Comparison of ENCODE assay signal across 30 mouse cellular contexts in the genomic region with DNA sequence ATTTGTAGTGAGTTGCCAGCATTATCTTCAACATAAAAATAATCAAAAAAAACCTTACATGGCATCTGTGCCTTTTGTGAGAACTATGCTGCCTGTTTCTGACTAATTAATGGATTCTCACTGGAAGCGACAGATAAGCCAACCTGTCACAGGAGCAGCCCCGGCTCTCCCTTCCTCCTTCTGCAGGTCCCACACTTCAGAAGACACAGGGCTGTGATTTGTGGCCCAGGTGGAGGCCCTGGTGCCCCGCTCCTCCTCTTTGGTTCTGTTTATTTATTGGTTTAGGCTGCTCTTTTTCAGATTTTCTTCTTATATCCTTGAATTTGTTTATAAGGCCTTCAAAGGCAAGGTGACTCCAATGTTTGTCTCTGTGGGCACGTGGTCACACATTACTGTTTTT.
"Had no signal": no experiment of that assay in that cellular context is flagged by ENCODE, and none has a peak within 500 bp of the region (broad histone marks: within the 10 kb centered on the region; RNA-seq: fewer than 3 reads in every experiment).

No protein-coding gene starts in this region.

- DNase-seq: heart, adult 18-20 months; heart, adult 2 months; heart, postnatal 10 days; heart, postnatal 14 days; heart, postnatal 36 days; heart, postnatal 4 days; kidney, adult 11 months; kidney, adult 18-20 months; kidney, adult 2 months; kidney, adult 8-10 months; kidney, adult 9 months; kidney, postnatal 10 days; kidney, postnatal 14 days; kidney, postnatal 25 days; kidney, postnatal 36 days; kidney, postnatal 4 days had no signal

- H3K4me1 ChIP-seq: heart, embryonic 10.5 days; heart, embryonic 12.5 days; heart, embryonic 13.5 days; heart, embryonic 15.5 days; hindbrain, embryonic 10.5 days; hindbrain, embryonic 12.5 days; hindbrain, embryonic 13.5 days; hindbrain, embryonic 15.5 days; intestine, embryonic 15.5 days; kidney, embryonic 15.5 days had no signal

- H3K36me3 ChIP-seq: heart, embryonic 10.5 days; heart, embryonic 12.5 days; heart, embryonic 13.5 days; heart, embryonic 15.5 days; hindbrain, embryonic 10.5 days; hindbrain, embryonic 12.5 days; hindbrain, embryonic 13.5 days; hindbrain, embryonic 15.5 days; intestine, embryonic 15.5 days; kidney, embryonic 15.5 days had no signal

- H3K27me3 ChIP-seq: heart, embryonic 12.5 days; heart, embryonic 13.5 days; heart, embryonic 15.5 days; hindbrain, embryonic 12.5 days; hindbrain, embryonic 13.5 days; hindbrain, embryonic 15.5 days; intestine, embryonic 15.5 days; kidney, embryonic 15.5 days had no signal

- H3K4me3 ChIP-seq: heart, adult 2 months; heart, embryonic 10.5 days; heart, embryonic 12.5 days; heart, embryonic 13.5 days; heart, embryonic 15.5 days; hindbrain, embryonic 10.5 days; hindbrain, embryonic 12.5 days; hindbrain, embryonic 13.5 days; hindbrain, embryonic 15.5 days; intestine, embryonic 15.5 days; kidney, embryonic 15.5 days; layer of hippocampus, adult 2 months had no signal

- H3K27ac ChIP-seq: heart, adult 2 months; heart, embryonic 10.5 days; heart, embryonic 13.5 days; heart, embryonic 15.5 days; hindbrain, embryonic 10.5 days; hindbrain, embryonic 12.5 days; hindbrain, embryonic 13.5 days; hindbrain, embryonic 14.5 days; hindbrain, embryonic 15.5 days; hindbrain, postnatal 0 days; intestine, embryonic 15.5 days; kidney, embryonic 15.5 days; kidney, postnatal 0 days; layer of hippocampus, adult 2 months had no signal
